Mouse (Mus musculus): Measurements from ENCODE around the gene Ttbk1.

The Ttbk1 gene

GRCm38 (mm10) chr17:46476601-46477000 lies 10.9 kb downstream of the Ttbk1 start:
- DNase-seq, result no peak

- peak; percentile 64 for DNase-seq
Measured at GRCm38 (mm10) chr17:46467830-46468229, 19.6 kb downstream of the Ttbk1 start.

- DNase-seq, result no peak
Measured at GRCm38 (mm10) chr17:46462226-46462625, 25.2 kb downstream of the Ttbk1 start.

- DNase-seq, result peak; percentile 33
Measured at GRCm38 (mm10) chr17:46461347-46461746, 26.1 kb downstream of the Ttbk1 start.

GRCm38 (mm10) chr17:46460673-46461072 lies 26.8 kb downstream of the Ttbk1 start:
- no peak for DNase-seq

GRCm38 (mm10) chr17:46458439-46458838 lies 29.0 kb downstream of the Ttbk1 start:
- no peak for DNase-seq

GRCm38 (mm10) chr17:46457791-46458190 lies 29.7 kb downstream of the Ttbk1 start:
- peak; percentile 56 for DNase-seq

GRCm38 (mm10) chr17:46455110-46455691 lies 32.3 kb downstream of the Ttbk1 start:
- peak; percentile 63 for DNase-seq

- peak; percentile 55 for DNase-seq
Measured at GRCm38 (mm10) chr17:46454539-46454938, 32.9 kb downstream of the Ttbk1 start.

GRCm38 (mm10) chr17:46453970-46454411 lies 33.5 kb downstream of the Ttbk1 start:
- peak; percentile 82 for DNase-seq

GRCm38 (mm10) chr17:46453302-46453948 lies 34.0 kb downstream of the Ttbk1 start:
- peak; percentile 52 for DNase-seq

- DNase-seq, result no peak
Measured at GRCm38 (mm10) chr17:46452683-46453082, 34.8 kb downstream of the Ttbk1 start.

GRCm38 (mm10) chr17:46446264-46446663 lies 41.2 kb downstream of the Ttbk1 start:
- DNase-seq, result no peak

- no peak for DNase-seq
Measured at GRCm38 (mm10) chr17:46444839-46445579, 42.5 kb downstream of the Ttbk1 start.

- no peak for DNase-seq
Measured at GRCm38 (mm10) chr17:46439176-46439575, 48.3 kb downstream of the Ttbk1 start.

- DNase-seq, result no peak
Measured at GRCm38 (mm10) chr17:46438298-46438873, 49.1 kb downstream of the Ttbk1 start, which contains the start of gene Slc22a7. TSS of gene Slc22a7 (minus strand) at chr17:46438457.

- DNase-seq, result peak; percentile 71
Measured at GRCm38 (mm10) chr17:46436672-46437366, 50.7 kb downstream of the Ttbk1 start.

- DNase-seq, result peak; percentile 65
Measured at GRCm38 (mm10) chr17:46433627-46434026, 53.8 kb downstream of the Ttbk1 start.

GRCm38 (mm10) chr17:46428761-46429414 lies 58.6 kb downstream of the Ttbk1 start, which contains the start of gene Crip3:
TSS of gene Crip3 (plus strand) at chr17:46428926.
- DNase-seq, result peak; percentile 54

- DNase-seq, result no peak
Measured at GRCm38 (mm10) chr17:46426496-46426895, 61.0 kb downstream of the Ttbk1 start.

- DNase-seq, result no peak
Measured at GRCm38 (mm10) chr17:46419717-46420116, 67.8 kb downstream of the Ttbk1 start.

- DNase-seq, result no peak
Measured at GRCm38 (mm10) chr17:46418628-46419027, 68.8 kb downstream of the Ttbk1 start.

Data from retina, postnatal 1 day (tissue).